Mouse (Mus musculus): ENCODE data around the gene Slc30a7. TPM values are rescaled to one million over a fixed set of nuclear protein-coding genes. Genes with fewer than 3 reads are reported as not detected.

Slc30a7 gene
- total and polyA plus RNA-seq, 3 experiments, result 8.1 to 19.1 TPM; not detected in 1

GRCm38 (mm10) chr3:116018606-116019005, 11.4 kb upstream of the Slc30a7 start:
- no peak overlapping the region for H3K4me3 ChIP-seq (ENCODE audit: control insufficient read depth in 1 of 2, insufficient read depth in 1 of 2, low read depth in 2 of 2, low read length in 2 of 2)
- DNase-seq (ENCODE audit: low read depth, low spot score), result no peak
- no peaks in the 10 kb centered on the region for H3K9me3 ChIP-seq (replicated peaks; ENCODE audit: insufficient read depth, low read length)
- H3K9ac ChIP-seq (ENCODE audit: control insufficient read depth, low read depth, low read length, poor library complexity, severe bottlenecking), result no peak overlapping the region
- no peak for TF ChIP-seq JUND (IDR thresholded peaks at IDR 0.05; ENCODE audit: low read depth, low read length)
- TF ChIP-seq TBP (IDR thresholded peaks at IDR 0.05; ENCODE audit: low read depth, low read length), result no peak
- no peak for TF ChIP-seq CTCF (IDR thresholded peaks at IDR 0.05 in 2 of 3, conservative IDR thresholded peaks at IDR 0.05 in 1 of 3; ENCODE audit: control insufficient read depth in 1 of 3, insufficient read depth in 1 of 3, low read depth in 2 of 3, low read length in 3 of 3, poor library complexity in 1 of 3, severe bottlenecking in 1 of 3)
- no peak for TF ChIP-seq BHLHE40 (IDR thresholded peaks at IDR 0.05; ENCODE audit: borderline replicate concordance, low read depth, low read length)
- TF ChIP-seq ZMIZ1 (IDR thresholded peaks at IDR 0.05; ENCODE audit: low read depth, low read length), result no peak
- no peak for TF ChIP-seq TAL1 (IDR thresholded peaks at IDR 0.05; ENCODE audit: low read length)
- no peak for TF ChIP-seq ZKSCAN1 (IDR thresholded peaks at IDR 0.05; ENCODE audit: low read depth, low read length)
- no peak for TF ChIP-seq ZNF384 (IDR thresholded peaks at IDR 0.05; ENCODE audit: low read depth, low read length)
- no peak for TF ChIP-seq ELF1 (IDR thresholded peaks at IDR 0.05; ENCODE audit: low read depth, low read length)
- TF ChIP-seq SIN3A (IDR thresholded peaks at IDR 0.05; ENCODE audit: low read length), result no peak
- TF ChIP-seq MAX (IDR thresholded peaks at IDR 0.05; ENCODE audit: low read length), result no peak
- TF ChIP-seq E2F4 (IDR thresholded peaks at IDR 0.05; ENCODE audit: borderline replicate concordance, low read depth, low read length), result no peak
- TF ChIP-seq SMC3 (IDR thresholded peaks at IDR 0.05; ENCODE audit: low read depth, low read length), result no peak
- no peak overlapping the region for H3K27ac ChIP-seq (ENCODE audit: control insufficient read depth, low read depth, low read length)
- H3K27me3 ChIP-seq (ENCODE audit: control insufficient read depth in 1 of 2, insufficient read depth in 2 of 2, low read length in 2 of 2), result no peaks in the 10 kb centered on the region
- H3K4me1 ChIP-seq (ENCODE audit: control insufficient read depth in 1 of 2, insufficient read depth in 2 of 2, low read length in 2 of 2), result no peaks in the 10 kb centered on the region
- no peaks in the 10 kb centered on the region for H3K79me2 ChIP-seq (ENCODE audit: control insufficient read depth, insufficient read depth, low read length, poor library complexity)
- no peaks in the 10 kb centered on the region for H3K36me3 ChIP-seq (ENCODE audit: control insufficient read depth in 1 of 2, insufficient read depth in 2 of 2, low read length in 2 of 2)

- Histone ChIP-seq H3K27ac (ENCODE audit: control insufficient read depth, low read depth, low read length) (no peak overlapping the region), H3K79me2 (ENCODE audit: control insufficient read depth, insufficient read depth, low read length, poor library complexity) (no peaks in the 10 kb centered on the region), H3K4me3 (ENCODE audit: control insufficient read depth in 1 of 2, insufficient read depth in 1 of 2, low read depth in 2 of 2, low read length in 2 of 2) (no peak overlapping the region), H3K9ac (ENCODE audit: control insufficient read depth, low read depth, low read length, poor library complexity, severe bottlenecking) (no peak overlapping the region), H3K27me3 (ENCODE audit: control insufficient read depth in 1 of 2, insufficient read depth in 2 of 2, low read length in 2 of 2) (no peaks in the 10 kb centered on the region), H3K4me1 (ENCODE audit: control insufficient read depth in 1 of 2, insufficient read depth in 2 of 2, low read length in 2 of 2) (no peaks in the 10 kb centered on the region), H3K9me3 (replicated peaks; ENCODE audit: insufficient read depth, low read length) (no peaks in the 10 kb centered on the region), H3K36me3 (ENCODE audit: control insufficient read depth in 1 of 2, insufficient read depth in 2 of 2, low read length in 2 of 2) (no peaks in the 10 kb centered on the region)
- no peak for DNase-seq (ENCODE audit: low read depth, low spot score)
- TF ChIP-seq CHD2 (IDR thresholded peaks at IDR 0.05; ENCODE audit: low read length) (no peak), SMC3 (IDR thresholded peaks at IDR 0.05; ENCODE audit: low read depth, low read length) (no peak), E2F4 (IDR thresholded peaks at IDR 0.05; ENCODE audit: borderline replicate concordance, low read depth, low read length) (no peak), MYC (IDR thresholded peaks at IDR 0.05; ENCODE audit: low read depth, low read length) (no peak), MXI1 (IDR thresholded peaks at IDR 0.05; ENCODE audit: low read depth, low read length) (no peak), POLR2AphosphoS2 (IDR thresholded peaks at IDR 0.05; ENCODE audit: low read length) (no peak), UBTF (IDR thresholded peaks at IDR 0.05; ENCODE audit: borderline replicate concordance, insufficient read depth, low read depth, low read length) (no peak), MAFK (IDR thresholded peaks at IDR 0.05; ENCODE audit: borderline replicate concordance, low read depth, low read length) (no peak)
Observed at GRCm38 (mm10) chr3:116016116-116016515, 8.9 kb upstream of the Slc30a7 start.

Measured in MEL (cell line).